Mouse (Mus musculus) testis, adult 2 months (tissue): ENCODE results near the gene Fam110c. TPM values are rescaled to one million over a fixed set of nuclear protein-coding genes. Genes with fewer than 3 reads are reported as not detected.

ENCODE experiments used
- H3K27ac ChIP-seq: fragments of 200-500 bp; 2 replicates; pipeline ENCODE4 v1.5.1; 2012; ENCODE audit warnings: low read depth, low read length; ENCODE audit not compliant: control insufficient read depth, insufficient read depth
- H3K27me3 ChIP-seq: fragments of 200-500 bp; 2 replicates; pipeline ENCODE4 v1.6.1; 2012; ENCODE audit warnings: mild to moderate bottlenecking, low read length, moderate library complexity; ENCODE audit not compliant: control insufficient read depth, insufficient read depth
- H3K36me3 ChIP-seq: fragments of 200-500 bp; 2 replicates; pipeline ENCODE4 v1.6.1; 2012; ENCODE audit warnings: mild to moderate bottlenecking, low read length; ENCODE audit not compliant: control insufficient read depth, insufficient read depth
- H3K4me1 ChIP-seq: fragments of 200-500 bp; 2 replicates; pipeline ENCODE4 v1.6.1; 2012; ENCODE audit warnings: low read length; ENCODE audit not compliant: control insufficient read depth, insufficient read depth
- H3K4me3 ChIP-seq: fragments of 200-500 bp; 2 replicates; pipeline ENCODE4 v1.5.1; 2012; ENCODE audit warnings: low read depth, mild to moderate bottlenecking, low read length, moderate library complexity, mixed read lengths; ENCODE audit not compliant: control insufficient read depth
- CTCF ChIP-seq: fragments of 200-500 bp; IDR thresholded peaks from 2 replicates; pipeline ENCODE4 v1.5.1; 2012; ENCODE audit warnings: low read depth, mild to moderate bottlenecking, inconsistent platforms, low read length, moderate library complexity; ENCODE audit not compliant: control insufficient read depth, insufficient read depth, insufficient replicate concordance
- POLR2A ChIP-seq: fragments of 200-500 bp; IDR thresholded peaks from 2 replicates; pipeline ENCODE4 v1.6.1; 2012; ENCODE audit warnings: low read depth, mild to moderate bottlenecking, inconsistent platforms, low read length, moderate library complexity; ENCODE audit not compliant: control insufficient read depth
- polyA plus RNA-seq: library from polyadenylated mRNA; depleted of rRNA; stranded (reverse); fragments of >200 nt; gene quantifications from 2 replicates; pipeline ENCODE4 v1.2.3, GENCODE M21; 2012

Gene Fam110c
- polyA plus RNA-seq, 1 experiment, result 0.62 TPM

DNA sequence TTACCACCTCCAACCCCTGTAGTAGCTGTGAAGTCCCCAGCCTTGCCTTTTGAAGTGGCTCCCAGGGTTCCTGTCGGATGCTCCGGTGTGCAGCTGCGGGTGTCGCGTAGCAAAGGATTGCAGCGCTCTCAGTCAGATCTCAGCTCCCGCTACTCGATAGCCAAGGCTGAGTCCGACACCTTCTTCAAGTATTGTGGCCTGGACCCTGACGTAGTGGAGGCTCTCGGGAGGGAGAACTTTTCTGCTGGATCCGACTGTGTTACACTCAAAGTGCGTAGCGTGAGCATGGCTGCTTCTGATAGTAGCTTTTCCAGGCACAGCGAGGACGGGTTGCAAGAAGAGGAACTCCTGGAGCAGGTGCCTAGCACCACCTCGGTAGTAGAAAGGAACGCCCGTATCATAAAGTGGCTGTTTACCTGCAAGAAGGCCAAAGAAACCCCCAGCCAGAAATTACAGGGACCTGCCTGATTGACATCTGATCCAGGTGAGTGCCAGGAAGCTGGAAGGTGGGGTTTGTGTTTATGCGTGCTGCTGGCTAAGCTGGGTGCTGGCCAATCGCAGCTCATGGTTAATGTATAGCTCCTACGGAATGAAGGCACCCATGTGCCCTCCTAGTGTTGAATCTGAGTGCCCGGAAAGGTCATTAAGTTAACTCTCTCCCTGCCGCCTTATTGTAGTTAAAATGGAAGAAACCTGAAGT, 1.3 kb downstream of the Fam110c start:
- Histone ChIP-seq H3K4me3 (peak overlapping the region; percentile 66), H3K27ac (peak overlapping the region; percentile 50; the same call in 1 of the 2 replicates), H3K36me3 (no peaks in the 10 kb centered on the region), H3K27me3 (peaks cover 4% of the 10 kb centered on the region; the same call in 1 of the 2 replicates), H3K4me1 (peaks cover 10% of the 10 kb centered on the region)
- TF ChIP-seq POLR2A, result no peak
- TF ChIP-seq CTCF, result no peak

DNA sequence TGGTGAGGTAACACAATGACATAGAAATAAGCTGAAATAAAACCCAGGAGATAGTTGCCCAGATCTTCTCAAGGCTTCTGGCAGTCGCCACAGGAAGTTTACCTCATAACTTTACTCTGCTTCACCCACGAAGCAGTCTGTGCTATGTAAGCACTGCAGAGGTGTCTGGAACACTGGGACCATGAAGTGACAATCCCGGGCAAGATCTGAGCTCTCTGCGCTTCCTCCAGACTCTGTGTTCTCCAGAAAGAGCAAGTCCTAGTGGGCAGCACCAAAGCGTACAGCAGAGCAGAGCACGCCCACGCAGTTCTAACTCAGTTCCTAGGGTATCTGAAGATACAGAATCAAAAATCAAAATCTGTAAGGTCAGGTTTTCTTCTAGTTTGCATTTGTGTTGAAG, 3.4 kb downstream of the Fam110c start:
- H3K36me3 ChIP-seq, result no peaks in the 10 kb centered on the region
- no peak for TF ChIP-seq POLR2A
- no peak for TF ChIP-seq CTCF
- peaks cover 10% of the 10 kb centered on the region for H3K4me1 ChIP-seq
- H3K27me3 ChIP-seq, result peaks cover 4% of the 10 kb centered on the region; the same call in 1 of the 2 replicates
- 0 out of 2 replicates have a peak overlapping the region, but pooled peaks have one; percentile 3 for H3K4me3 ChIP-seq
- no peak overlapping the region for H3K27ac ChIP-seq

DNA sequence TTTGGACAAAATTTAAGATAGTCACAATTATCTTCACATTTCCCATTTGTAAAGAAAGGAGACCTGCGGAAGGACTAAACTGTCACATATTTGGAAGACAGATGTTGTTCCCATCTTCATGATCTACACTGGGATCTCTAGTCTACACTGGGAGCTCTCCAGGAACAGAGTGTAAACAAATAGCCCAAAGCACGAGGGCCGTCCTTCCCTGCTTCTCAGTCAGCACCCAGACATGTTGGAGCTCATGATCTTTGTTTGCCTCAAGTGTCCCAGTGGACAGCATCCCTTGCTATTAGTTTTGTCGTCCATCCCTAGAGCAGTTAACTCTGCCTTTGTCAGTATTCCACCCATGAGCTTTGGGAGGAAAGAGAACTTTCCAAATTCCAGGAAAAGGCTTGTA, 4.4 kb downstream of the Fam110c start:
- TF ChIP-seq CTCF (no peak), POLR2A (no peak)
- H3K36me3 ChIP-seq, result no peaks in the 10 kb centered on the region
- peaks cover 4% of the 10 kb centered on the region; the same call in 1 of the 2 replicates for H3K27me3 ChIP-seq
- H3K27ac ChIP-seq, result no peak overlapping the region
- peaks cover 10% of the 10 kb centered on the region for H3K4me1 ChIP-seq
- no peak overlapping the region for H3K4me3 ChIP-seq

DNA sequence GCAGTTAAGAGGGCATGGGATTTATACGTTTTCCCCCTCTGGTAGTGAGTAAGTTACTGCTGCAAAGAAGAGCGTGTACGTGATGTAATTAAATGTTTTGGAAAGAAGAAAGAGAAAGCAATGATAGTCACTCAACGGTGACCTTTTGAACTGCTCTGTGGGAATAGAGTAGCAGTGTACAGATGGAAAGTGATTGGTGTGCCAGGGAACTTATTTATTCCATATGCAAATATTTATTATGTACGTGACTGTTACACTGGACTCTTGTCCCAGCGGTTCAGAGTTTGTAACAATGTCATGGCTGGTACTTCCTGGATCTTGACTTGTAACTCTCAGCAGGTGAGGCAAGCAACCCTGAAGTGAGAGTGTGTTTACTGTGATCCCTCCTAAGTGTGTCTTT, 6.7 kb downstream of the Fam110c start:
- no peak overlapping the region for H3K4me3 ChIP-seq
- no peak overlapping the region for H3K27ac ChIP-seq
- no peaks in the 10 kb centered on the region for H3K27me3 ChIP-seq
- no peaks in the 10 kb centered on the region for H3K4me1 ChIP-seq
- no peaks in the 10 kb centered on the region for H3K36me3 ChIP-seq
- TF ChIP-seq POLR2A (no peak), CTCF (no peak)

DNA sequence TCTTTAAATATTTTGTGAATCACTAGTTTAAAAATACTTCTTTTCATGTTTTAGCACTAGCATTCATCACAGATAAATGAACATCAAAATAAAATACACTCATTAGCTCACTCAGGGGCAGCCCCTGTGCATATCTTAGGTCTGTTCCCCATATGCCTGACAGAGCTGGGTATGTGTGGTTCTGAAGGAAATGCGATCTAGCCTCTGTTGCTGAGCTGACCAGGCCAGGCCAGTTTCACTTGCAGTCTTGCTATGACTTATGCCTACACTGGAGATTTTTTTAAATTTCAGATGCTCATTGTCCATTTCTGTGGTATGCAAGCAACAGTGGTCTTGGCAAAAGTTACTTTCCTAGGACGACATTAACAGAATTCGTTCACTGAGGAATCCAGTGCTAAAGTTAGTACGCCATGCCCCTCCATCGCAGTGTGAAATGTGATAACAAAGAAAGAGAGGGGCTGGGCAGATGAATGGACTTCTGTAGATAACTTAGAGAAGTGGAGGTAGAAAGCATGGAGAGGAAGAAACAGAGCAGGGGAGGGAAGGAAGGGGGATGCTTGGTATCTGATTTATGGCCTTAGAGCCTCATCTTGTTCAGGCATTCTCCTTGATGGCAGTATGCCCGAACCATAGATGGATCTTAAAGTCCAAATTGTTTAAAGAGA, 7.4 kb downstream of the Fam110c start:
- H3K4me3 ChIP-seq, result no peak overlapping the region
- no peak for TF ChIP-seq POLR2A
- TF ChIP-seq CTCF, result no peak
- H3K36me3 ChIP-seq, result no peaks in the 10 kb centered on the region
- no peaks in the 10 kb centered on the region for H3K4me1 ChIP-seq
- no peak overlapping the region for H3K27ac ChIP-seq
- H3K27me3 ChIP-seq, result no peaks in the 10 kb centered on the region

DNA sequence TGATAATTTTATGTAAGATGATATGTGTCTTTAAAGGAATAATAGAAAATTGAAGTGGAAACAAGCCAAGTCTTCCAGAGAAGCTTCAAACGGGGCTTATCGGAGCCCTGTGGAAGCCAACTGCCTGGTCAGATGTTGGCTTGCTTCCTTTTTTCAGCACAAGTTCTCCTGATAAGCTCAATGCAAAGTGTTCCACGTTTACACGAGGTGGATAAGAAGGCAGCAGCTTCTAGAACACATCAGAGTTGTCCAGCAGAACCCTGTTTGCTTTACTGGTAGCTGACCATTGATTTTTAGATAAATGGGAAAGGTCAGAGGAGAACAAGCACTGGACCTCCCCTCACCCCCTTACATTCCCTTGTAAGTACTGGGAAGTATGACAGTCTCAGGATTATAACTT, 9.3 kb downstream of the Fam110c start:
- H3K36me3 ChIP-seq, result no peaks in the 10 kb centered on the region
- TF ChIP-seq CTCF (no peak), POLR2A (no peak)
- H3K27ac ChIP-seq, result no peak overlapping the region
- H3K27me3 ChIP-seq, result no peaks in the 10 kb centered on the region
- no peak overlapping the region for H3K4me3 ChIP-seq
- H3K4me1 ChIP-seq, result no peaks in the 10 kb centered on the region

DNA sequence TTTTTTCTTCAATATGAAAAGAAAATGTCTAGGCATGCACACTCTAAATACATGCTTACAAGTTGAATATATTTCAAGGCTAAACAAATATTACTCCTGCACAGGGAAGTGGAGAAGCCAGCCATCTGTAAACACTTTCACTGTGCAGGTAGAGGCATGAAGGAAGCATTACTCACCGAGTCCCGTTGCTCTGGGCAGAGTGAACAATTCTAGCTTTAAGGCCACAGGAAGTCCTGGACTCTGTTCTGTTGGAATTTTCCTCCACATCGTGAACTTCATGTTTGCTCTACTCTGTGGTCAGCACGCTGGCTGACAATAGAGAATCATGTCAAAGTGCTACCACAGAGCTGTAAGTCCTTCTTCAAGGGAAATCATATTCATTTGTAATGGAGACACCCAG, 9.7 kb downstream of the Fam110c start:
- TF ChIP-seq CTCF (no peak), POLR2A (no peak)

More for the DNA sequence above, 9.7 kb downstream of the Fam110c start:
- Histone ChIP-seq H3K27me3 (no peaks in the 10 kb centered on the region), H3K27ac (no peak overlapping the region), H3K4me1 (no peaks in the 10 kb centered on the region), H3K4me3 (no peak overlapping the region), H3K36me3 (no peaks in the 10 kb centered on the region)
